Mouse (Mus musculus): Measurements from ENCODE around the gene Als2. TPM values are rescaled to one million over a fixed set of nuclear protein-coding genes. Genes with fewer than 3 reads are reported as not detected.

Als2 gene
- total RNA-seq (2021), result 10 to 100 TPM; 10.5 to 11.2 TPM
- long read RNA-seq, experiment 1, full-length matches to known transcripts, result 2 of 6 reads
- long read RNA-seq, experiment 1, partial matches to known transcripts, result 3 of 6 reads
- long read RNA-seq, experiment 1, other reads (novel, unspliced or antisense), result 1 of 6 reads
- long read RNA-seq, experiment 2, result 0 reads

DNA sequence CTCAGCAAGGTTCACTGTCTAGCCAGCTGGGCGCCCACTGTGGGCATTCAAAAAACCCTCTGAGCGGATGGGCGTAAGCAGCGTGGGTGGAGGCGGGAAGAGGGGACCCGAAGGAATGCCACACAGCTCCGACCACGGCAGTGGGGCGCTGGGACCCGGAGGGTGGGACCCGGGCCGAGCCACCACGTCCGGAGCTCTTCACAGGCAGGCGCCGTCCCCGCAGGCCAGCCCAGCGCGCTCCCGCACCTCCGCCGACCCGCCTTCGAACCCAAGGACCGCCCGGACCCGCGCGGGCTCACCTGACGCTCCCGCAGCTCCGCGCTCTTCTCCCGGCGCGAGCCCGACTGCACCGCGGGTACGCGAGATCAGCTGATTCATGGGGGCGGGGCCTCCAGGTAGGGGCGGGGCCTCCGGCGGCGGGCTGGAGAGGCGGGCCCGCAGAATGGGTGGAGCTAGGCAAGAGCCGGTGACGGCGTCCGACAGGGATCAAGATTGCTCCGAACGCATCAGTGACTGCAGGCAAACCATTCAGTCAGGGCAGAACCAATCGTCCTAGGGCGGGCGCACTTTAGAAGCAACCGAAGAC, at the start of gene Als2:
Gene Als2 (minus strand): TSS at position 376 of the 586 bp plus-strand sequence.
- peak; percentile 99 for DNase-seq

DNA sequence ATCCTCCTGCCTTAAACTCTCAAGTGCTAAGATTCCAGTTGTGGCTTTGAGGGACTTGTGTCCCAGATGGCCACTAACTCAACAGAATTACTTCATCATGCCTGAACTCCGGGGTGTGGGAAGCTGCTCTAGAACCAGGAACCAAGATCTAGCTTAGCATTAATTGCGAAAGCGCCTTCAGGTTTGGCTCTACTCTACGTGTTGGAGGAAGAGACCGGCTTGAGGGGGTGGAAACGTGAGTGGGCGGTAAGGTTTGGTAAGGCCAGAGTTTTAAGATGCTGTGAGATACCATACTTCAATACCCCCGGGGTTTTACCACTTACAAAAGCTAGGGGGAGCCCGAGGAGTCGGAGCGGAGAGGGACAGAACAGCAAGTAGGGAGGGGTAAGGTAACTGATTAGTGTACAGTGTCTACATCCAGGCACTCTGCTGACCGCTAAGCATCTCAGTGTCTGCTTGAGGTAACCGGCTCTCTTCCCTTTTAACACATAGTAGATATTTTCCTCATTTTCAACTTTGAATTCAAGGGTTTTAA, 49.4 kb upstream of the Als2 start:
- peak in 1 of 2 experiments; percentile 7 for DNase-seq

DNA sequence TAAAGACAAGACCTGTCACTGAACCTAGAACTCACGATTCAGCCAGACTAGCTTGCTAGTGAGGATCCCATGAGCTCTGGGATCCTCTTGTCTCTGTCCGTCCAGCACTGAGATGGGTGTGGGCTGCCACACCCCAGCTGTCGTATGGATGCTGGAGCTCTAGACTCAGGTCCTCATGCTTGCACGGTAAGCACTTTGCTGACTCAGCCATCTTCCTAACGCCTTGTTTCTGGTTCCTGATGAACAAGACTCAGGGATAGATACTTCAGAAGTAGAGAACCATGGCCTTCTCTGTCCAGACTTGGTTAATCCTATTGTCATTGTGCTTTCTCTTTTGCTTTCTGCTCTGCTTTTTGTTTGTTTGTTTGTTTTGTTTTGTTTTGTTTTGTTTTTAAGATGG, 48.8 kb upstream of the Als2 start:
- no peak for DNase-seq

DNA sequence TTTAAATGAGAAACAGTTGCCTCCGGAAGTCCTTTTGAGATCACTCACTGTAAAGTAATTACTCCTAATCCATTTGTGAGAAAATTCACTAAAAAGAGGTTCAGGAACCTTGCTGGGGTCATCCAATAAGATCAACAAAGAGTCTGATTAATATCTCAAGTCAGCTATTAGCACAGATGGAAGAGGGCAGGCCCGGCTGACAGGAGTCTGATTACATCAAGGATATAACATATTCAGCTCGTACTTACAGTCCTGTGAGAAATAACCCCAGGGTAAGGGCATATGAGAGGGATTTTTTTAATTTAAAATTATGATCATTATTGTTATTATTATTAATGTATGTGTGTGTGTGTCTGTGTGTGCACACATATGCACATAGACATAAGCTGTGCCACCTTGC, 35.2 kb upstream of the Als2 start:
- DNase-seq, result no peak

DNA sequence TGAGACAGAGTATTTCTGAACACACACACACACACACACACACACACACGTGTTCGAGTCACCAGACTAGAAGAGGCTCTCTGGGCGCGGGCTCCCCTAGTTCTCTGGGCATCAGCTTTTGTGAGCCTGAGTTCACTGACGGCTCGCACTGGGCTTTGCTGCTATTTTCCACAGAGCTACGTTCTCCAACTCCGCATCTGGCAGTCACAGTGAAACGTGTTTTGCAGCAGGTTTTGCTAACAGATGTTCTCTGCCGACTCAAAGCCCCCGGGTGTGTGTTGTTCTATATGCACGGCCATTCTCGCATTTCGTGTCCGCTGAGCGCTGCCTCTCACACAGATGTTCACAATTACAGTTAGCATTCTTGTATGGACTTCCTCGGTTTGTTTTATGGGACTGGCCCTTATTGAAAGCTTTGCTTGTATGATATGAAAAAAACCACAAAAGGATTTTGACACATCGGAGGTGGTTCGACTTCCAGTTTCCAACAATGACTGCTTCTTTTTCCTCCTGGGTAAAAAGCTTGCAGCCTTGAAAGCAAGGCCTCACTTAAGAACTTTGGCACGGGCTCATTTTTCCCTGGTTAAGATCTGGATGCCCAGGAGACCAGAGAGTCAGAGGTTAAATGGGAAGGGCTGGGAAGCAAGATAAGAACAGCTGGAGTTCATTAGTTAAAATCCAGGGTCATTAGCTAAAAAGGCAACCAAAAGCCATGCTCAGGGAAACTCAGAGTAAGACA, 33.1 kb upstream of the Als2 start:
- DNase-seq, result peak; percentile 10 to 35

DNA sequence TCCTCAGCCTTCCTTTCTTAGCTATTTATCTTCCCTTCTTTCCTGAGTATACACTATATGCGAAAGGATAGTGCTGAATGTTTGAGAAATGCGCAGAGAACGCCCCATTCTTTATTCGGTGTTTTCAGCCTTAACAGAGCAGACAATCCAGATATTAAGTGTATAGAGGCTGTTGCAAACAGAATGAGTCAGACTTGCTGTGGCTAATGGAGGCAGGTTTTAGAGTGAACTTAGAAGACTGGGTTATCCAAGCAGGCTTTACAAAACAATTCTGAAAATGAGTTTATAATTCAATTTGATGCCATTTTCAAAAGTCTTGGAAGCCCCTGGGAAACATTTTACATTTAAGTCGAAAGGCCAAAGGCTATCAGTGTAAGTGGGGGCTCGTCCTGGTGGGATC, 32.4 kb upstream of the Als2 start:
- no peak for DNase-seq

DNA sequence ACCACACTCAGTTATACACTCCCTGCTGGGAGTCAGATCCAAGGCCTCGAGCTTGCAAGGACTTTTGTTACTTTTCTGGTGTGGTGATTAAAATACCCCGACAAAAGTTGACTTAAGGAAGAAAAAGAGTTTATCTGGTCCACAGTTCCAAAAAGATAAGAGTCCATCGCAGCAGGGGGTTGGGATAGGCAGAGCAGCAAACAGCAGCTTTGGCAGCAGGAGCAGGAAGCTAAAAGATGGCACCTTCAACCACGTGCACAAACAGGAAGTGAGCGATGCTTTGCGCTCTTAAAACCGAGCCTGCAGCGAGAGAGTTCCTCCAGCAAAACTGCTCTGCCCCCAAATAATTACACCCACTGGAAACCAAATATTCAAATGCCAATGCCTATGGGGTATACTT, 31.9 kb upstream of the Als2 start:
- no peak for DNase-seq

DNA sequence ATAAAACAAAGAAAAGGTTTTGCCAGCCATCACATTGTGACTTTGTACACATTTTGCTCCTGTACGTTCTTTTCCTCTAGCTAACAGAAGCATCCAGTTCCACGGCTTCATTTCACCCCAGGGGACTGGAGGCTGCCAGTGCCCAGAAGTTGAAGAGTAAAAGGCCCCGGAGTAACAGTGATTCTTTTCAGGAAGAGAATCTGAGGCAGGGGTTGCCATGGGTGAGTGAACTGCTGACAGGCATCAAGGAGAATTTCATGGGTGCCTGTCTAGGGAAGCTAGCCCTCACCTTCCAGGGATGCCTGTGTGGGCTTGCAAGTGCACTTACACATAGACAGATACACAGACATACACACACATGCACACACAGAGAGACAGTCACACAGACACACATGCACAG, 20.7 kb upstream of the Als2 start:
- DNase-seq, result no peak

DNA sequence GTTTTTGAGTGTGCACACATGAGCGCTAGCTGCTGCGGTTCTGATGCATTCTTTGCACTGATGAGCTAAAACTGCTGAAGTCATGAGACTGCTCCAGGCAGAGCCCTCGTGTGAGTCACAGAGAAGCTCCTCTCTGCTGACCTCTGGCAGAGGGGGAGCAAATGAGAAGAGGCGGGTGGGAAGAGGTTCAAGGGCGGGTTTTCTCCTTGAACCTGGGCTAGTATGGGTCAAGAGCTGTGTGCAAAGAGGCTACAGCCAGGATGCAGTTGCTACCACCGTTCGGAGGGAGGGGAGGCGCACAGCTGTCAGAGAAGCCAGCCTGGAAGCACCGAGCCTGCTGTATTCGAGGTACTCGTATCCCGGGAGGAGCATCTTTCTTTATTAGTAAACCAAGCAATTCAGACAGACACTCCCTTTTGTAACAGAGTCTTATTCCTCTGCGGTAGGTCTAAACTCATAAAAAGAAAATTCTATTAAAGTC, 19.8 kb upstream of the Als2 start, which contains the start of gene Cdk15:
Gene Cdk15 (plus strand): TSS at position 156 of the 481 bp plus-strand sequence.
- DNase-seq, result peak; percentile 49 to 52

DNA sequence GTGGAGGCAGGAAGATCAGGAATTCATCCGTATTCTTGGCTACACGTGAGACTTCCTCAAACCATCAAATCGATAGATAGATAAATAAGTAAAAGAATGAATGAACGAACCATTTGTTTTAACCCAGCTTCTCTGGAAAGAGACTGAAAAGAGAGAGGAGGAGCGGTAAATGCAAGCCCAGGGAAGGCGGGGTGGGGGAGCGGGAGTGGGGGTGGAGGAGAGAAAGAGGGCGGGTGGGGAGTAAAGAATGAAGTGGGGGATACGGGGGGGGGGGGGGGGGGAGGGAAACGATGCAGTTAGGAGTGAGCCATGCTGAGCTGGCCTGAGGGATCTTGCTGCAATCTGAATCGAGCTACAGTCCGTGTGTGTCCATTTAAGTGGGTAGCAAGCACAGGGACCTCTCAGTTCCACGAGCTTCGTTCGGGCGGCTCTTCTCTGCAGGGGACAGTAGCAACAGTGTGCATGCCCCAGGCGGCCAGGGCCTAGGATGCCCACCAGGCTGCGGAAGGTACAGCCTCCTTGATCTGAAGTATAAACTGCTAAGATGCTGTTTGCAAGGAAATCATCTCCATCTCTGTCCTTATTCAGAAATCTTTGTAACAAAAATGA, 16.4 kb upstream of the Als2 start:
- peak; percentile 8 to 9 for DNase-seq

DNA sequence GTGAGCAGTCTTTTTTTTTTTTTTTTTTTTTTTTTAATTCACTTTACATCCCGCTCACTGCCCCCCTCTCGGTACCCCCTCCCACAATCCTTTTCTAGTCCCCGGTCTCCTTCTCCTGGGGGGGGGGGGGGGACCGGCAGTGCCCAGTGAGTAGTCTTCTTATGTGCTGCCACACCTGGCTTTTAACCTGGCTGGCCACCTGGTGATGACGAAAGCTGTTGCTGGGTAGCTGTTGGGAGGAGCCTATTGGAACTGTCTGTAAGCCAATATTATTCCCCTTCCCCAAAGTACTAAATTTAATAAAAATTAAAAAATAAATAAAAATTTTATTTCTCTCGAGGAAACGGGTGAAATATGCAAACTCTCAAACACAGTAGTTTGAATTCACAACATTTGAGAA, 15.7 kb upstream of the Als2 start:
- no peak for DNase-seq

DNA sequence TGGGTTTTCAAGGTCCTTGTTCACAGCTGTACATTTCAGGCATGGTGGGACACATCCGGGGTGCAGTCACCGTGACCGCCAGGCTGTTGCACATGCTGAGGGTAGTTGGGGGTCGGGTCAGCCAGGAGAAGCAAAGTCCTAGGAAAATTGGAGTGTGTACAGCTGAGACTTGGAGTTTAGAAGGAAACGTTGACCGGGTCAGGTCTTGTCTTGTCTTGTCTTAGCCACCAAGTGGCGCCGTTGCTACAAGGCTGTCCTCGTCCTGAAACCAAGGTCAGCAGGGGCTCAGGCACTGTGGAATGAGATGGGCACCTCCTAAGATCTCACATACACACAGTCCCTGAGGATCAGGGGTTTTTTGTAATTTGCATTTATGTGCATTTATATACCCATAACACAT, 10.6 kb upstream of the Als2 start:
- peak; percentile 55 to 60 for DNase-seq

DNA sequence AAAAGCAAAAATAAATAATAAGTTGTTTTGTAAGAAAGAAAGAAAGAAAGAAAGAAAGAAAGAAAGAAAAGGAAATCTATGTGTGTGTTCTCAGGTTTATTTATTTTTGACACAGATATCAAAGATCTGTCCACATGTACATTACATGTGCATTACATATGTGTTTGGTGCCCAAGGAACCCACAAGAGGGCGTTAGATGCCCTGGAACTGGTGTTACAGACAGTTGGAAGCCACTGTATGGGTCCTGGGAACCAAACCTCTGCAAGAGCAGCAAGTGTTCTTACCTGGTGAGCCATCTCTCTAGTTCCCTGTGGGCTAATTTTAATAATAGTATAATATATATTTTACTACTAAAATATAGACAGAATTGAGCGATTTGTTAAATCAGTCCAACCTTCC, 6.7 kb upstream of the Als2 start:
- no peak for DNase-seq

DNA sequence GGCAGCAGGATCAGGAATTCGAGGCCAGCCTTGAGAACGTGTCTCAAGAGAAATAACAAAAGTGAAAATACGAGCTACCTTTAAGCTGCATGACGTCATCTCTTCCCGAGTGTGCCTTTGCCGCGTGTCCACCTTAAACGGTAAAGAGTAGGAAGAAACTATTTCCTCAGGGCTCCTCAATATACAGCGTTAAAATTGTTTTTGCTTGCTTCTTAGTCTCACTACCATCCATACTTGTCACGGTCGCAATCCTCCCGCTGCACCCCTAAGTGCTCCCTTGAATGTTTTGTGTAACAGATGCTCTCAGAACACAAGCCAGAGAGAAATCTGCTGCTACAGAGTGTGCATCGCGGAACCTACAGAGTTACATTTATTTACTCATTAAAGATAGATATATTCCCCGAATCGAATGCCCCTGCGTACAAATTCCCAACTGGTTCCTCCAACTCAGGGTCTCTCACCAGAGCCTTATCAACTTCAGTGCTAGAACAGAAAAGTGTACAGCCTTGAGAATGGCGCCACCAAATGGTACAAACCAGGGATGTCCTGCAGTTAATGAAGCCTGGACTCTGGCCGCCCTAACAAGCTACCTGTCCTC, 682 bp upstream of the Als2 start:
- DNase-seq, result peak; percentile 69 to 77

DNA sequence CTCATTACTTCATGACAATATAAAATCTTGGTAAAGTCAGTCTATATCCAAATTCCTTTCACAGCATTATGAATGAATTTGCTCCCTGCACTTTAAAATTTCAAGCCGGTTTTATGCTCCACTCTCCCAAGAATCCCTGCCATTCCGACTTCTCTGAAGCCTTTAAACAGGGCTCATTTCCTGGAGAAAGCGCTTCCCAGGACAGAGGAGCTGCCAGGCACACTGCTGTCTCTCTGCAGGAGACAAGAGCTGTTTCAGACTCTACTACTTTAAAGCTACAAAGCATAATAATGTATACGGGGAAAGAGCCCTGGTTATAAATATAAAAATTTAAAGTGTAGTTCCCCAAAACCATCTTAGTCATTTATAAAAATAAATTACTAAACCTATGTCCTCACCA, 7.8 kb downstream of the Als2 start:
- DNase-seq, result no peak

DNA sequence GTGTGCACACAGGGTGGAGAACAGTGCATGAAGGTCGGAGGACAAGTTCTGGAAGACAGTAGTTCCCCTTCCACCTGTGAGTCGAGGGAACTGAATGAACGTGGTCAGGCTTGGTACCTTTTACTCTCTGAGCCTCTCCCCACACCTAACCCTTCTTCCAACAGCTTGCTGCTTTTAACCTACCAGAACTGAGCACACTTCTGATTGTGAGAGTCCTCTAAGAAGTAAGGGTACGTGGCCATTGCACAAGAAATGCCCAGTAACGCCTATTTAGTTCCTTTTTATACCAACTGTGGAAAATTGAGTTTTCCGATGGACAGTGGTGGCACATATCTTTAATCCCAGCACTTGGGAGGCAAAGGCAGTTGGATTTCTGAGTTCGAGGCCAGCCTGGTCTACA, 8.5 kb downstream of the Als2 start:
- DNase-seq, result no peak

DNA sequence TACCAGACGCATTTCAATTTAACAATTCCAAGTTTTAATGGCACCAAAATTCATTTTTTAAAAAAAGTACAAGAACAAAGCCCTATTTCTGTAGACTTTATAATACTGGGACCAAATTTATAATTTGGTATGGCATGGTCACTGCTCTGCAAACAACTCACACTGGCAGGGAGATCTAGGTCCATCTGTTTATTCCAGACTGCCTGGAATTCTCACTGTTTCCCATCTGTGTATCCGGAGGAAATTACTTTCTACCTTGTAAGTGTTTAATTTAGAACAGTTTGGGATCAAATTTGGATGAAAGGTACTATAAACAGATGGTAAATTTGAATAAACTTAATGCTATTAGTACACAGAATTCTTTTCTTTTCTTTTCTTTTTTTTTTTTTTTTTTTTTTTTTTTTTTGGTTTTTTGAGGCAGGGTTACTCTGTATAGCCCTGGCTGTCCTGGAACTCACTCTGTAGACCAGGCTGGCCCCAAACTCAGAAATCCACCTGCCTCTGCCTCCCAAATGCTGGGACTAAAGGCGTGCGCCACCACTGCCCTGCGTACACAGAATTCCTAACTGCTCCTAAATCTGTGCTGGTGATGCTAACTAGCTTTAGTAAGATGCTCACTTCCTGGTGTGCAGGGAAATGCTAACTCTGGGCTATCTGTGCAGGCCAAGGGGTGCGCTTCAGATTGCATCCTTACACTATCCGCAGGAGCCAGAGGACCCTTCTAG, 14.8 kb downstream of the Als2 start:
- no peak for DNase-seq

DNA sequence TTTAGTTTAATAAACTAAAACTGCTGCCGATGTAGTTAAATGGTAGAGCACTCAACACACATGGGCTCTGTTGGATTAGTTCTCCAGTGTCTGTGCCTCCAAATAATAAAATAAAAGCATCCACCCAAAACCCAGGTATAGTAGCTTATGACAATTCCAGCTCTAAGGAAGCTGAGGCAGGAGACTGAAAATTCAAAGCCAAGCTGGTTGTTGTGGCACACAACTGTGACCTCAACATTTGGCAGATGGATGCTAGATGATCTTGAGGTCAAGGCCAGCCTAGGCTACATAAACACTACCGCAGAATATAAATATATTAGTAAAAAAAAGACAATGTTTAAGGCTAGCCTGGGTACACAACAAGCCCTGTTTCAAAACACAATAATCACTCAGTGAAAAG, 15.4 kb downstream of the Als2 start:
- DNase-seq, result no peak

DNA sequence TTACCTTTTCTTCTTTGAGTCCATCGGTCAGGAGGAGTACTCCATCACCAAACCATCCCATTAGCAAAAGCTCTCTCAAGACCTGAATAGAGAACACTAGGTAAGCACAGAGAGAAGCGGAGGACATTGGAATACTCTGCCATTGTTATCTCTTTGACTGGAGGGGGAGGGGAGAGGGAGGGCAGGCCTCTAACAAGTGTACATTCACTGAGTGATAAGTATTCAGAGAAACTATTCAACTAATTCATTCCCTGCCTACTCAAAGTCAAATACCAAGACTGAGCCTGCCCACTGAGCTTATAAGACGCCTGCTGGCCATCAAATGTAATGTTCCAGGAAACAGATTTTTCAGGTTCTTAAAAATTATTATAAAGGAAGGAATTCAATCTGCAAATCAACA, 16.7 kb downstream of the Als2 start:
- no peak for DNase-seq

DNA sequence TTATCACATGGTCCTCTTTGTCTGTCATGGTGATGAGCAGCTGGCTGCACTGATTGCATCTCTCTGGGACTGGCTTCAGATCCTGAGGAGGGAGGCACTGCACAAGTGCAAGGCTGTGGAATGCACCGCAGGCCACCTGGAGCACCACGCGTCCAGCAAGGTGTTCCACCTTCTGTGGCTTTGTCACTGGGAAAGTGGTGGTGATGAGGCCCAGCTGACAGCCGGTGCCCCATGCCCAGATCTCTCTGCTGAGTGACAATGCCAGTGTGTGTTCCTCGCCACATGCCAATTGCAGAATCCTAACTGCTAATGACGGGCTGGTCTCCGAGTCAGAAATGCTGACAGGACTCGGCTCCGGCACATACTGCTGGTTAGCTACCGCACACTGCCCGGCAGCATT, 21.6 kb downstream of the Als2 start:
- DNase-seq, result no peak

DNA sequence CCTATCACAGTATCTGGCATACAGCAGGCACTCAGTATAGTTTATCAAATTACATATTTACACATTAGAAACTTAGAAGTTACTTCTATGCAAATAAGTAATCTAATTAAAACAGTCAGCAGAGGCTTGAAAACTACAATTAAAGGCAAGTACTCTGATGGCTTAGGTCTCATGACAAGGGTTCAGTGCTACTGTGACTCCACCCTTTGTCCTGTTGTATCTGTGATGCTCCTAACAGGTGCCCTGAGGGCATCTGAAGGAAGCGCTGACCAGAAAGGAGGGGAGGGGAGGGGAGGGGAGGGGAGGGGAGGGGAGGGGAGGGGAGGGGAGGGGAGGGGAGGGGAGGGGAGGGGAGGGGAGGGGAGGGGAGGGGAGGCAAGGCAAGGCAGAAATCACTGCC, 24.1 kb downstream of the Als2 start:
- no peak for DNase-seq
